Mouse (Mus musculus): Measurements from ENCODE around the gene Trp53rkb.
"Not testable (repeated sequence)": the region's sequence is repeated elsewhere in the genome, so short reads cannot be mapped to it uniquely, and the experiment has no call there.

The Trp53rkb gene

DNA sequence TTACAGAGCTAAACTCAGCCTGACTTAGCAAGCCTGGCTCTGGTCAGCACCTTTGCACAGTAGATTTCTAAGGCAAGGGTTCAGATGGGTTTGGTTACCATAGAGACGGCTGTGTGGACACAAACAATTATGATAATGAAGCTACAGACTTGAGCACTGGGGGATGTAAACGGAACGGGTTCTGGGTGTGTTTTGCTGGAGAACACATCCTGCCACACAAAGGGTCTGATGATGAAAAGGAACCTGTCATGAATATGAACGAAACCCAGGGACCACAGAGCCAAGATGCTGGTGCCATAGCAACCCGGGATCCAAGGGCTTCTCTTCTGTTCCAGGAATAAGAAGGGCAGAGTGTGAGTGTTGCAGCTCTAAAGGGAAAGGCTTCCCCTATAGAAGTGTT, at the start of gene Trp53rkb:
TSS of gene Trp53rkb (plus strand) at position 177 of the 400 bp plus-strand sequence.
- DNase-seq = no peak

DNA sequence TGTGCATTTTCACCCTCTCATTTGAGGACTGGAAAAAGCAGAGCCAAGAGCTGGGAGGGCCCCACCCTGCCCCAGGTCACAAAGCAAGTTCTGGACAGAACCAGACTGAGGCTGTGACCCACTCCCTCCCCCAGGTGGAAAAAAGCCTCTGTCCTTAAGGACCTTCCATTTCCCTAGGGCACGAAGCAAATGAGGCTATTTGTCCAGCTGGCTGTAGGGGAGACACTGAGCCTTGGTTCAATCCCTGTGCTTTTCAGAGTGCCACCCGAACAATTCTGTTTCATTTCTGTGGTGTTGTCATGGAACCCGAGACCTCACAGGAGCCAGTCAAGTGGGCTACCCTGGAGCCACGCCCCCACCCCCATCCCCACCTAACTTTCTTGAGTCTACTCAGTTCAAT, 48.8 kb upstream of the Trp53rkb start:
- DNase-seq = no peak

DNA sequence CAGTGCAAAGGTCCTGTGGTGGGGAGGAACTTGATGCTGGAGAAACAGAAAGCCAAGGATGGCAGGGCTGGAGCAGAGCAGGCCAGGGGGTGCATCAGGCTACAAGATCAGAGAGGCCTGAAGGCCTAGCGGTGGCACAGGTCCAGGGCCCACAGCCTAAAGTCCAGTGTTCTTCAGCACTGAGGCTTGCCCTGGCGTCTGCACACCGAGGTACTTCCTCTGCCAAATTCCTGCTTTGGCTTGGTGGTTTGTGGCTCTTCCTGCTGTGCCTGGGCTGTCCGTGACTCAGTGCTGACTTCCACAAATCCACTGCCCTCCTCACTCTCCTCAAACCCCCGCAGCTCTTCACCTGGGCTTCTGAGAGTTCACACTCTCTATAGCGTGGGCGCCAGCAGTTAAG, 47.9 kb upstream of the Trp53rkb start:
- no peak for DNase-seq

DNA sequence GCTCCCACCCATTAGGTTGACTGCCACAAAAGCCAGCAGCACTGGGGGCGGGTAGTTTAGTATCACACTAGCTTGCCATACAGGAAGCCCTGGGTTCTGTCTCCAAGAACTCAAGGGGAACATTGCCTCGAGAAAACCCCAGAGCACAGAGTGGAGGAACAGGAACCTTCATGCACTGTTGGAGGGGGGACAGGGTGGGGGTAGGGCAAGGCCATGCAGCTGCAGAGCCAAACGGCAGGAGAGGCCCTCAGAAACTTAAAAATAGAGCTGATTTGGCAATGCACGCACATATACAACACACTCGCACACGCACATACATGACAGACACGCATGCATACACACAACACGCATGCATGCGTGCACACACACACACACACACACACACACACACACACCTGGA, 46.5 kb upstream of the Trp53rkb start:
- peak; percentile 39 for DNase-seq

DNA sequence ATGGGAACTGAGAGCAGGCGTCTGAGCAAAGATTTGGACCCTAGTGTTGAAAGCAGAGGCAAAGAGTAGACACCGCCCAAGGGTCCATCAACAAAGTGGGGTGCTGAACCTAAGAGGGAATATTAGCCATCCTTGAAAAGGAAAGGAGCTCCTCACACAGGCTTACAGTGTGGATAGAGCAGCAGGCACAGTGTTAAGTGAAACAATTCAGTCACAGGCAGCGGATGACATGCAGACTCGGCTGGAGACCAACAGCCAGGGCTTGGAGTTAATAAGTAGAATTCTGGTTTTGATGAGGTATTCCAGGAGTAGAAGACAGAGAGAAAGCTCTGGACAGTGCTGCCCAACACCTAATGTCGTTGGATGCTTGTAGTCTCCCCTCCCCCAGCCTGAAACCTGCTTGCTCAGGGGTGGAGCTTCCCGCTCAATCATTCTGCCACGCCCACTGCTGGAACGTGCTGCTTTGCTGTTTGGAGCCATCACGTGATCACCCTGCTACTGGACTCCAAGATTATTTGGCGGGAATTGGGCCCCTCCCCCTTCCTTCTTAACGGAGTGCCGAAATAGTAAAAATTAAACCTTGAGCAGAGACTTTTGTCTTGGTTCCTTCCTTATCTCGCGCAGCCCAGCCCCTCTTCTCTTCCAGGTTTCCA, 45.9 kb upstream of the Trp53rkb start:
- DNase-seq = not testable (repeated sequence)

DNA sequence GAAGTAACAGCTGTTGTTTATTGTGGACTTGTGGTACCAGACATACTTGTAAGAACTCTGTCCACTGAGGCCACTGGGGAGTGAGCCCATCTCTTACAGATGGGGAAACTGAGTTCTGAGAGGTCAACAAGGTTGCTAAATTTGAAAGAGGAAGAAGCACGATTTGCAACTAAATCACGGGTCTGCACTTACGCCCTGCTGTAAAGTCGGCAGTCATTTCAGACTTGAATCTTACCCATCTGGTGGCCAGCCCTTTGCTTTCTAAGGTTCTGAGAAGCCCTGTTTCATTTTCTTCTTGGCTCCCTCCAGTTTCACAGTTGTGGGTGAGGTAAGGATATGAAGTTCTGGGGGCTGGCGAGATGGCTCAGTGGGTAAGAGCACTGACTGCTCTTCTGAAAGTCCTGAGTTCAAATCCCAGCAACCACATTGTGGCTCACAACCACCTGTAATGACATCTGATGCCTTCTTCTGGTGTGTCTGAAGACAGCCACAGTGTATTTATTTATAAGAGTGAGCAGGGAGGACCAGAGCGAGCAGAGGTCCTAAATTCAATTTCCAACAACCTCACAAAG, 41.6 kb upstream of the Trp53rkb start:
- no peak for DNase-seq

DNA sequence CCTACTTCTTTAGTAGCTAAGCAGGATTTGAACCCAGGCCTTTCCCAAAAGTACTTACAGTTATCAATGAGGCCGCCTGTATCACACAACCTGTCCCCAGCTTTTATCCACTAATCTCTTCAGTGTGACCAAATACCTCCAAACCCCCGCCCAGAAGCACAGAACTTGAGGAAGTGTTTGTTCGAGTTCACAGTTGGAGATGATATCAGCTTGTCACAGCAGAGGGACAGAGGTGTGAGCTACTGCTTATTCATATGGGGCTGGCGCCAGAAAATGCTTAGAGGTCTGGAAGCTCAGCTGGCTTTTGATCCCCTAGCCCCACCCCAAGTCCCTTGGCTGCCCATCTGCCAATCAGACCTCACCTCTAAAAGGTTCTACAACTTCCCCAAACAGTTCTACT, 38.1 kb upstream of the Trp53rkb start:
- DNase-seq = no peak

DNA sequence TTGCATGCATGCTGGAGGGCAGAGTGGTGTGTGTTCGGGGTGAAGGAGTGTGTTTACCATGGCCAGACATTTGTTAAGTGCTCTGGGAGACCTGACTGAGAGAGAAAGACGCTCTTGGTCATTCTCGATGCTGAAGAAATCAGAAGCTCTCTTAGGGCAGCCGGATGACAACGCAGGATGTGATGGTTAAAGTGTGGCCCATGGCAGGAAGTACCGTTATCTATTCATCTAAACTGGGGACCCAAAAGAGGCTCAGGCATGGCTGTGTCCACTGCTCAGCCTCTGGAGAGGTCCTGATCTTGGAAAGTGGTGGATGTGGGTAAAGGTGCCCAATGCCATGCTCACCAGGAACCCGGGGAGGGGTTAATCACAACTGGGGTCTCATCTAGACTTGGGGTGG, 37.6 kb upstream of the Trp53rkb start:
- DNase-seq = no peak

DNA sequence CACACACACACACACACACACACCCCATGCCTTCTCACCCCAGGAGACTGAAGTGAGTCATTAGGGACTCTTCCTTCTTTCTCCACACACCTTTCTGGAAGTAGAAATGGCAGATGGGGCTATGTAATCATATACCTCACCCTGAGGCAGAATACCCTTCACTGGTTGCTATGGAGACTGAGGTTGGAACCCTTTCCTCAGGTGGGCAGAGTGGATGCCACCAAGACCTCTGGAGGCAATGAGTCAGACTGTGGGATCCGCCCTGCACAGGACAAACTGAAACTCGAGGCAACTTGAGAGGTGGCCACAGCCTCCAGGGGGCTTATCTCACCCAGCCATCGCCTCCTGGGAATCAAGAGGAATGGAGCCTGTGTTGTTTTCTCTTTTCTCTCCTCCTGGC, 34.4 kb upstream of the Trp53rkb start:
- no peak for DNase-seq

DNA sequence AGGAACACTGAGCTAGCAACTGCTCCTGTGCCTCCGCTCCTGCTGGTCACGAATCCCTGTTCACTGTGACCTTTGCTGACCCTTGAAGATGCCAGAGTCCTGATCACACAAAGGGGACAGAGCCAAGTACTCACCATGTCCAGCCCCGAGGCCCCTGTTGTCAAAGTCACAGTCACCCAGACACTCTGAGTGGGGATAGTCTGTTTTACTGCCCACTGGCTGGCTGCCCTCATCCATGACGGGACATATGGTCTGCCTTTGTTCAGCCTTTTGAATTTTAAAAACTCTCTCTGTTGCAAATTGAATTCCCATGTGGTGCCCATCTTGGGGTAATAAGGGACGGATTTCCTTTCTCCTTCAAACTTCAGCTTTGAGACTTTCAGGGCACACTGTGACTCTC, 28.3 kb upstream of the Trp53rkb start:
- no peak for DNase-seq

DNA sequence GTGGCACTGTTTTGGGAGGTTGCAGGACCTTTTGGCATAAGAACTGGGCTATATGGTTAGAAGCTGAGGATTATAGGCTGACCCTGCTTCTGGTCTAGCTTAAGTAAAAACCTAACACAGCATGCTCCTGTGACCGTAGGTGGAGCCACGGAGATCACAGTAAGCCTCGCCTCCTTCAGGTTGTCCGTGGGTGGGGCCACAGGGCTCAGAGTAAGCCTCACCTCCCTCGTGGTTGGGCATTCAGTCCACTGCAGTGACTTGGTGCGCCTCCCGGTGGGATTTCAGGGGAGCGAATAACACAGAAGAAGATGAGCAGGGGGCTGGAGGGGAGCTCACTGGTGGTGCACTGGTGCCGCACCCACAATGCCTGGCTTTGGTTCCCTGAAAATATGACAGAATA, 24.7 kb upstream of the Trp53rkb start:
- no peak for DNase-seq

DNA sequence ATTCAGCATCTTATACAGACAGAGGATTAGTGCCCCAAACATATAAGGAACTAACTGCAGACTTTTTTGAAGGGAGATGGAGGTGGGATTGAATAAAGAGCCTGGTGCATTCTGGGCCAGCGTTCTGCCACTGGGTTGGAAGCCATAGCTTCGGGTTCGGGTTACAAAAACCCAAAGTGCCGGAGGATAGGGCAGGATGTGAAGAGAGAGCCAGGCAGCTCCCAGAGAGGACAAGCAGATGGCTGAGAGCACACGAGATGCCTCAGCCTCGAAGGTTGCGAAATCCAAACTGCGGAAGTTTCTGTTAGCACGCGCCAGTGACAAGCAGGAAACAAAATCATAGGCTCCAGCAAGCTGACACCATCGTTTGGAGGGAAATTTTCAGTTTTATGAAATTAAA, 20.9 kb upstream of the Trp53rkb start:
- peak; percentile 69 for DNase-seq

DNA sequence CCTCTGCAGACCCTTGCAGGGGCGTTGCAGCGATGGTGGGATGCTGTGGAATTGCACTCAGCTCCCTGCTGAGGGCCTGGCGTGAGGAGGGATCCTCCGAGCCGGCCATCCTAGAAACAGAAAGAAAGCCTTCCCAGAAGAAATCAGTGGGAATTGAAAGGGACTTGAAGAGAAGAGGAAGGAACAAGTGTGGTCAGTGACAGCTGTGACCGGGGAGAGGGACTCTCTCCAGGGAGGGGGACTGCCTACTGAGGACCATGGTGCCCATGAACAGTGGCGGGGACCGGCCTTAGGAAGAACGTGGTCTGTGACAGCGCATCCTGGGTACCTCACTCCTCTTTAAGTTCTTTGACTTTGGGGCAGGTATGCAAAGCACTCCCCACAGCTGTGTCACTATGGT, 18.7 kb upstream of the Trp53rkb start:
- no peak for DNase-seq

DNA sequence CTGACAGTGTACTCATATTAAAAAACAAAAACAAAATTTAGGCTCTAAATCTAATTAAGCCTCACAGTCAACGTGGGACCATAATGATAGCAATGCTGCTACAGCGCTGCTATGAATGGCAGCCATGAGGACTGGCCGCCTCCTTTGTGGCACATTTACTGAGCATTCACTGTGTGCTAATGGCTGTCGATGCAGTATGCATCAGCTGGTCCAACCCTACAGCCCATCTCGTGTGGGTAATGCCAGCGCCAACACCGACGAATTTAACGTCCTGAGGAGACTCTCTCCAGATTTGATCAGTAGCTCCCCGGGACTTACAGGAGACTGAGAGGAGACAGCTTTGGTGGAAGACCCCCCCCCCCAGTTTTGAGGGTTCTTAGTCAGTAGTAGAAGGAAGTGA, 18.1 kb upstream of the Trp53rkb start:
- no peak for DNase-seq

DNA sequence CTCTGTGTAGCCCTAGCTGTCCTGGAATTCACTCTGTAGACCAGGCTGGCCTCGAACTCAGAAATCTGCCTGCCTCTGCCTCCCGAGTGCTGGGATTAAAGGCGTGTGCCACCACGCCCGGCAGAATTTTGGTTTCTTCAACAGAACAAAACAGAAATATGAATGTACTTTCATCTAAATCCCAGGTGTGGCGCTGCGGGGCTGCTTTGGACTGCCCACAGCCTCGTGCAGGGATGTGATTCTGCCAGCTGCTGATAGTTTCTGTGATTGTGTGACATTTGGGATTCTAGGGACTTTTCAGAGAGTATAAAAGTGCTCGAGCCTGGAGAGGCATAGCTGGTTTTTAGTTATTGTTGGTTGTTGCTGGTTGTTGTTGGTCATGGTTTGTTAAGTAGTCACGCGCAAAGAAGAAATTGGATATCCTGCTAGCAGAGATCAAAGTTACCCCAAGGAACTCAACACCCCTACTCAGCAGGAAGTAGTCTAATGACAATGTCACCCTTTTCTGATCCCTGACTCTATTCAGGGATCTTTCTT, 16.9 kb upstream of the Trp53rkb start:
- no peak for DNase-seq

DNA sequence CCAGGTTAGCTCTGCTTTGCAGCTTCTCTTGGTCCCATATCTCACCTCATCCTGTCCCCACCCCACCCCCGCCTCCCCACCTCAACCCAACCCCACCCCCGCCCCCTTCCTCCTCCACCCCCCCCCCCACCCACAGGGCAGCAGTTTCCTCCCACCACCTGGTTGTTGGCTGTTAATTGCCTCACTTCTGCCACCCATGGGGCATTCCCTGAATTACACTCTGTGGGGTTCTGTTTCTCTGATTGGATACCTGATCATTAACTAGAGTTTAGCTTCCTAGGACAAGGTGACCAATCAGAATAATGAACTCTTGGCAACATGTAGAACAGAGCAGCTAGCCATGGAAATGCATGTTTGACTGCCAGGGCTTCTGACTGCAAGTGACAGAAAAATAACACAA, 16.1 kb upstream of the Trp53rkb start:
- DNase-seq = no peak

DNA sequence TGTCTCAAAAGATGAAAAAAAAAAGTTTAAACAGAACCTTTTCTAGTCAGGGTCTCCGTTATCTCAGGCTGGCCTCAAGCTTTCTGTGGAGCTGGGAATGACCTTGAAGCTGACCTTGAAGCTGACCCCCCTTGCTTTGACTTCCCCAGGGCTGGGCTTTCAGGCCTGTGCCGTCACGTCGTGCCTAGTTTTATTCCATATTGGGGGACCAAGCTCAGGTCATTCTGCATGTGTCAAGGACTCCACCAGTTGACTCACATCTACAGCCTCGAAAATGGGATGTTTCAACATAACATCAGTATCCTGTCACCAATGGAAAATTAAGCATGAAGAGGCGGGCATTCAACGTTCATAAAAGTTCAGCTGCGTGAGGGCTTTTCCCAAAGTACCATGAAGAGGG, 12.4 kb upstream of the Trp53rkb start:
- DNase-seq = no peak

DNA sequence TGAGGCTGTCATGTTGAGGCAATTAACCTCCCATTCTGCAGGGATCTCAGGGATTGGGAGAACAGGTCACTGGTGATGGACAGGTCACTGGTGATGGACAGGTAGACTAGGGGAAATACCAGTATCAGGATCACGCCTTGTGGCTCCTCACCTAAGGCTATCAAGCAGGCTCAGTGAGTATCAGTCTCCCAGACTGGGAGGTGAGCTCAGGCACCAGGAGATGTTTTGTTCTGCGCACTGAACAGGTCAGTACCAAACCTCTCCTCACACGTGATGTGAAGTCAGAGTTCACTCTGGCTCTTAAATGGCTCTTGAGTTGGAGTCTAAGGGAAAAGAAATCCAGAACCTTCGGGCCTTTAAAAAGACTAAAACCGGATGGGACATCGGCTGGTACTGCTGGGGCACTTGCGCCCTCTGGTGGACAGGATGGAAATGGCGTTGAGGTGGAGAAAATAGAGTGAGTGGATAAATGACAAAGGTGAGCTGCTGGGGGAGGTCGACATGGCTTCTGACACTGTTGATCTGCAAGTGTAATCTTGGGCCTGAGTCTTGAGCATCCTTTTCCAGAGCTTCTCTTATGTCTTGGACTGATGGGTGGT, 11.3 kb upstream of the Trp53rkb start:
- DNase-seq = no peak

DNA sequence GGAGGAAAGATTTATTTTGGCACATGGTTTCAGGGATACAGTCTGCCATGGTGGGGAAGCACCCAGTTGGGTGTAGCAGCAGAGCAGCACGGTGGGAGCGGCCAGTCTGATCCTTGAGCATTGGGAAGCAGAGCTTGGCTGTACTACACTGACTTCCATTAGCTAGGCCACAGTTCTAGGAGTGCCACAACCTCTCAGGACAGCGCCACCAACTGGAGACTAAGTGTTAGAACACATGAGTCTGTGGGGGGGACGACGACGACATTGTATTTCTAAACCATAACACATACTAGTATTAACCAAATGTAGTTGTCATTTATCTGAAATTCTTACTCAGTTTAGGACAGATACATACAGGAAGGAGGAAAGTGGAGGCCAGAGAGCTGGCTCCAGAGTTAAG, 8.0 kb upstream of the Trp53rkb start:
- no peak for DNase-seq

DNA sequence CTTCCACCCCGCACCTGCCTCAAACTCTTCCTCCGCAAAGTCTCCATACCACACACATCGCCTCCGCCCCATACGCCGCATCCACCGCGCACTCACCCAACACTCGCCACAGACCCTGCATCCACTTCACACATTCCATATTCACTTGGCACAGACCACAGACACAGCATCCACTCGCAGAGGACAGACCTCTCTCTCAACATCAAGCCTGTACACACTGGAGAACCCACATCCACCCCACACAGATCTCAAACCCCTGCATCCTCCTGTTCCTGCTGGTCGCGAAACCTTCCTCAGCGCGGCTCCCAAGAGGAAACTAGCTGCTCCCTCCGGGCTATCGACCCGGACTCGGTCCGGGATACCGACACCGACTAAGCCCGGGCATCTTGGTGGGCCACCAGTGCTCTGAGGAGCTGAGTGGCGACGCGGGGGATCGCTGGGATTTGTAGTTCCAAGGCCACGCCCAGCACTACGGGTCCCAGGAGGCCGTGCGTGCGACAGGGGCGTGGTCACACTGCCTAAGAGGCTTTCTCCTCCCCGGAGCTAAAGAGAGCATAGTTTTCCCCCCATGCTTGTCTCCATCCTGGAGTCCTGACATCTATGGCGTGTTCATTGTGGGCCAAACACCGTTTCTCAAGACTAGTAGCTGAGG, 5.9 kb upstream of the Trp53rkb start:
- peak; percentile 96 for DNase-seq

DNA sequence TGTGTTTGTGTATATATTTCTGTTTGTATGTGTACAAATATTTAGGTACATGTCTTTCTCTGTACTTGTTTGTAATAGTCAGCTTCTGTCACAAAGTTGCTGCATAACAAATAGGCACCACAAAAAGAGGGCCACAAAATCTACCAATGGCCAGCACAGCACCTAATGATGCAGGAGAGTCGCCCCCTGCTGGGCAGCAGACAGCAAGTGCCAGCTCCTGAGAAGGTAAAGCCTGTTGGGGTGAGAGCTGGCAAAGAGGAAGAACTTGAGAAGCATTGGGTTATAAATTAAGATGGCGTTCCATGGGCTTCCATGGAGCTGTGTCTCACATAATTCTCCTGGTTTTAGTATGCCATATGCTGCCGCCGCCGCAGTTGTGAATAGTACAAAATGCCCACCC, 593 bp upstream of the Trp53rkb start:
- DNase-seq = no peak

DNA sequence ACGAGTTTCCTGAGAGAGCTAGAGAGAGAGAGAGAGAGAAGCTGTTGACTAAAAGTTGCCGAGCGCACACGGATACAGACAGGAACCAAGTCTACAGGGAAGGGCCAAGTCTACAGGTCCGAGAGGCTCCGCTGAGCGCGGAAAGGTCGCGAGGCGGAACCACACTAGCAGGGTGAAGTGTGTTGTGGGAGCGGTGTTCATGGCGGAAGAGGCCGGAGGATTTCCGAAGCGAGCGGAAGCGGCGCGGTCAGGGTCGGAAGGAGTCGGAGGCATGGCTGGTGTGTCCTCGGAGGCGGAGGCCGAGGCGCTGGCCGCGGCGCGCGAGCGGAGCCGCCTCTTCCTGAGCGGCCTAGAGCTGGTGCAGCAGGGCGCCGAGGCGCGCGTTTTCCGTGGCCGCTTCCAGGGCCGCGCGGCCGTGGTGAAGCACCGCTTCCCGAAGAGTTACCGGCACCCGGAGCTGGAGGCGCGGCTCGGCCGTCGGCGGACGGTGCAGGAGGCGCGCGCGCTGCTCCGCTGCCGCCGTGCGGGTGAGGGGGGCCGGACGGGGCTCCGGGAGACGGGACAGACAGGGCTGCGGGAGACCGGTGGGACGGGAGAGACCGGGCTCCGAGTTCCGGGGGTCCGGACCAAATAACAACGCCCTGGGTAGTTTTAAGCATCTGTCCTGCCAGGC, 1.3 kb downstream of the Trp53rkb start:
- peak; percentile 82 for DNase-seq

Measured in layer of hippocampus, adult 9-11 months (tissue).